Mouse (Mus musculus) heart, postnatal 0 days (tissue): Measurements from ENCODE around the gene Pip5kl1. TPM values are rescaled to one million over a fixed set of nuclear protein-coding genes. Genes with fewer than 3 reads are reported as not detected.

Experiments used
- ATAC-seq: fragments of 200-750 bp; cut with Nextera tagmentation; 2 replicates; pipeline ENCODE4 v1.8.0; 2017; ENCODE audit warnings: low read depth, moderate number of reproducible peaks, moderate library complexity; ENCODE audit not compliant: insufficient read depth
- DNase-seq: peaks from one replicate; pipeline ENCODE4 v3.0.0-alpha.2; 2016; ENCODE audit warnings: low spot score
- H3K27ac ChIP-seq: fragments of 300-500 bp; sonication (generic); 2 replicates; pipeline ENCODE4 v1.5.1; 2014; ENCODE audit warnings: low read depth, mild to moderate bottlenecking
- H3K27me3 ChIP-seq: fragments of 300-500 bp; sonication (generic); 2 replicates; pipeline ENCODE4 v1.6.1; 2014; ENCODE audit warnings: low read length, mixed read lengths; ENCODE audit not compliant: control insufficient read depth, insufficient read depth
- H3K36me3 ChIP-seq: fragments of 300-500 bp; sonication (generic); replicated peaks from 2 replicates; pipeline ENCODE4 v1.6.1; 2014; ENCODE audit warnings: low read length, mixed read lengths; ENCODE audit not compliant: control insufficient read depth, insufficient read depth
- H3K4me1 ChIP-seq: fragments of 300-500 bp; sonication (generic); 2 replicates; pipeline ENCODE4 v1.6.1; 2014; ENCODE audit warnings: antibody characterized with exemption; ENCODE audit not compliant: control insufficient read depth, insufficient read depth
- H3K4me2 ChIP-seq: fragments of 300-500 bp; sonication (generic); 2 replicates; pipeline ENCODE4 v1.6.1; 2014; ENCODE audit warnings: low read depth, mild to moderate bottlenecking, low read length, moderate library complexity
- H3K4me3 ChIP-seq: fragments of 300-500 bp; sonication (generic); 2 replicates; pipeline ENCODE4 v1.5.1; 2014; ENCODE audit warnings: low read depth, low read length
- H3K9ac ChIP-seq: fragments of 300-500 bp; sonication (generic); replicated peaks from 2 replicates; pipeline ENCODE4 v1.6.1; 2014; ENCODE audit warnings: low read depth, low read length, mixed read lengths
- H3K9me3 ChIP-seq: fragments of 300-500 bp; sonication (generic); replicated peaks from 2 replicates; pipeline ENCODE4 v1.6.1; 2016; ENCODE audit warnings: low read length; ENCODE audit not compliant: control insufficient read depth
- CTCF ChIP-seq: IDR thresholded peaks from 2 replicates; pipeline ENCODE4 v1.5.1; 2016; ENCODE audit warnings: antibody characterized with exemption, control low read depth, low read depth
- EP300 ChIP-seq: IDR thresholded peaks from 2 replicates; pipeline ENCODE4 v1.6.1; 2016; ENCODE audit warnings: antibody characterized with exemption, low read depth
- WGBS: fragments of 180-500 bp; shearing (Covaris S2); extraction: QIAGEN DNeasy Blood & Tissue Kit; methylation state at CpG from one replicate; pipeline ENCODE4 v1.1.7; 2014; 5-methylcytosine and 5-hydroxymethylcytosine counted together
- polyA plus RNA-seq: library from polyadenylated mRNA; unstranded; fragments of >200 nt; fragmentation: Nextera tagmentation; extraction: Ambion mirVana; gene quantifications from 2 replicates; pipeline ENCODE4 v1.2.1, GENCODE M21; 2015
- total RNA-seq: library from RNA; depleted of rRNA; stranded (reverse); fragments of >200 nt; gene quantifications from 2 replicates; pipeline ENCODE4 v1.2.3, GENCODE M21; 2014; ENCODE audit warnings: low replicate concordance

The Pip5kl1 gene
- total and polyA plus RNA-seq, 2 experiments from 2014 or later: not detected

DNA sequence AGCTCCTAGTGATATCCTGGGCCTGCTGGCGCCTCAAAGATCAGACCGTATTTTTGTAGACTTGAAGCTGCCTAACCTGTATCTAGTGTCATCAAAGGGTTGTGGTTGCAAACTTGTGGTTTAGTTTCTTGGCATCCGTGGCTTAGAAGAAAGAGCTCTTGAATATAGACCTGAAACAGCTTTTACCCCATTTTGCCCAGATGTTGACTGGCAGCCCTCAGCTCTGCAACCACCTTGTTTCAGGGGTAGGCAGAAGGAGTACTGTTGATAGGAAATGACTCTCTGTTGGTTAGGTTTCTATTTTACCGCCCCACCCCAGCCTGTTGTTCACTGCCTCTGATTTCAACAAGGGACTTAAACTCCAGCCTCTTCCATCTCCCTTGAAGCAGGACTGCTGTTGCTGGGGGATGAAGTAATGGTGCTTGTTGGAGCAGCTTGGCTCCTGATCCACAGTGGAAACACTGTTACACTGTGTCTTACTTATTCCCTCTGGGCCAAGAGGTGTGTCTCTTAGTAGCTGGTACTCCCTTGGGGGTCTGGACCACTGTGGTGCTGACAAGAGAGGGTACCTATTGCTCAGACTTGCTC, 32.5 kb upstream of the Pip5kl1 start:
- no peak for ATAC-seq

DNA sequence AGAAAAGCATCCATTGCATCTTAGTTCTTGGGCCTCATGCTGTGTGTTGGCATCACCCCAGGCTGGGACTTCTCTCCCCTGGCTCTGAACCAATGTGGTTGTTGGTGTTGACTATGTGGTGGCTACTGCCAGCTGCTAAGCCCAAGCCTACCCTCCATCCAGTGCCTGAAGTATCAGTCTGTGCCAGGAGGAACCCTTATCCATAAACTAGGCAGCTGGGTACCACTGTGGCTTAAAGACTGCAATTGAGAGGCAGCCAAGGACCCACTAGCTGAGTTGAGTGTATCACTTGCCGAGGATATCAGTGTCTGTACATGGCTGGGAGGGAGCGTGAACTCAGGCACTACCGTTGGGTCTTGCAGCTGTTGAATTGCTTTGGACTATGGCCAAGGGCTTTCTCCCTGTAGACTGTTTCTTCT, 31.6 kb upstream of the Pip5kl1 start:
- 12% methylated on average over 3 of the region's 3 CpGs for WGBS
- peaks cover 42% of the 10 kb centered on the region for H3K4me1 ChIP-seq
- H3K9me3 ChIP-seq: no peaks in the 10 kb centered on the region
- no peak overlapping the region for H3K4me3 ChIP-seq
- no peak overlapping the region for H3K9ac ChIP-seq
- ATAC-seq (no peak), DNase-seq (no peak)
- no peak overlapping the region for H3K4me2 ChIP-seq
- TF ChIP-seq CTCF: no peak
- H3K27me3 ChIP-seq: no peaks in the 10 kb centered on the region
- no peak overlapping the region for H3K27ac ChIP-seq
- no peaks in the 10 kb centered on the region for H3K36me3 ChIP-seq

More for the DNA sequence above, 32.5 kb upstream of the Pip5kl1 start:
- no peaks in the 10 kb centered on the region for H3K27me3 ChIP-seq
- no peak overlapping the region for H3K4me2 ChIP-seq
- WGBS: 82% methylated on average over 4 of the region's 4 CpGs
- H3K36me3 ChIP-seq: no peaks in the 10 kb centered on the region
- no peak for DNase-seq
- no peaks in the 10 kb centered on the region for H3K9me3 ChIP-seq
- no peak overlapping the region for H3K4me3 ChIP-seq
- H3K9ac ChIP-seq: no peak overlapping the region
- no peak for TF ChIP-seq EP300
- TF ChIP-seq CTCF: no peak
- H3K4me1 ChIP-seq: peaks cover 42% of the 10 kb centered on the region
- H3K27ac ChIP-seq: no peak overlapping the region

DNA sequence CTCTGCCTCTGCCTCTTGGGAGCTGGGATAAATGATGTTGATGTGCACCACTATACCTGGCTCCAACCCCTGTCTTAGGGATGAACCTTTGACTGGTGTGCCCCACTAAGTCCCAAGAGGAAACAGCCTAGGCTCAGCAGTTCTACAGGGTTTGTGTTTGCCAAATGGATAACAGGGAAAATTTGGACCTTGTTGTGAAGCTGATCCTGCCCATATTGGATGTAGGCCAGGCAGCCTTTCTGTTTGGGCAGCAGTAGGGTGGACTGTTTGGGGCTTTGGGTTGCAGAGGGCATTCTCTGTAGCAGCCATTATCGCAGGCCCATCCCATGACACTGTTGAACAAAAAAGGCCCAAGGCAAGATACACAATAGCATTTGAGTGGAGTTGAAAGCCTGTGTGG, 27.6 kb upstream of the Pip5kl1 start:
- no peak for DNase-seq
- H3K4me3 ChIP-seq: no peak overlapping the region
- no peak overlapping the region for H3K27ac ChIP-seq
- H3K36me3 ChIP-seq: no peaks in the 10 kb centered on the region
- no peaks in the 10 kb centered on the region for H3K27me3 ChIP-seq
- H3K4me2 ChIP-seq: no peak overlapping the region
- H3K4me1 ChIP-seq: peaks cover 45% of the 10 kb centered on the region
- no peak for TF ChIP-seq EP300
- no peak for TF ChIP-seq CTCF
- H3K9ac ChIP-seq: no peak overlapping the region
- 96% methylated on average over 1 of the region's 1 CpGs for WGBS
- no peaks in the 10 kb centered on the region for H3K9me3 ChIP-seq
- no peak for ATAC-seq

DNA sequence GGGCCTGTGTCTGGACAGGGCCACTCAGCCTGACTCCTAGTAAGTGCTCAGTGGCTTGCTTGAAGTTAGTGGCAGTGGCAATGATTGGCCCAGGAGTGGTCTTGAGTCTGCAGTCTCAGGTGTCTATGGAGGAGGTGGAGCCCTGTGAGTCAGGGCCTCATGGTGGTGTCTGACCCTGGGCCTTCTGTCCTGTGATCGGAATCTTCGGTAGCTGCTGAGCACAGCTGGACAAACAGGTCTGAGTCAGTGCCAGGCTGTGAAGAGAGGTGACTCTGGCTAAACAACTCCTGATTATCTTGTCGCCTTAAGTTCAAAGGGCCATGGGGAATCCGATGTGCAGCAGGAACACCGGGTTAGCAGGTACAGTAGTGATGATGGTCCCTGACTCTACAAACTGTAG, 27.2 kb upstream of the Pip5kl1 start:
- 80% methylated on average over 5 of the region's 5 CpGs for WGBS
- H3K4me1 ChIP-seq: peaks cover 42% of the 10 kb centered on the region

DNA sequence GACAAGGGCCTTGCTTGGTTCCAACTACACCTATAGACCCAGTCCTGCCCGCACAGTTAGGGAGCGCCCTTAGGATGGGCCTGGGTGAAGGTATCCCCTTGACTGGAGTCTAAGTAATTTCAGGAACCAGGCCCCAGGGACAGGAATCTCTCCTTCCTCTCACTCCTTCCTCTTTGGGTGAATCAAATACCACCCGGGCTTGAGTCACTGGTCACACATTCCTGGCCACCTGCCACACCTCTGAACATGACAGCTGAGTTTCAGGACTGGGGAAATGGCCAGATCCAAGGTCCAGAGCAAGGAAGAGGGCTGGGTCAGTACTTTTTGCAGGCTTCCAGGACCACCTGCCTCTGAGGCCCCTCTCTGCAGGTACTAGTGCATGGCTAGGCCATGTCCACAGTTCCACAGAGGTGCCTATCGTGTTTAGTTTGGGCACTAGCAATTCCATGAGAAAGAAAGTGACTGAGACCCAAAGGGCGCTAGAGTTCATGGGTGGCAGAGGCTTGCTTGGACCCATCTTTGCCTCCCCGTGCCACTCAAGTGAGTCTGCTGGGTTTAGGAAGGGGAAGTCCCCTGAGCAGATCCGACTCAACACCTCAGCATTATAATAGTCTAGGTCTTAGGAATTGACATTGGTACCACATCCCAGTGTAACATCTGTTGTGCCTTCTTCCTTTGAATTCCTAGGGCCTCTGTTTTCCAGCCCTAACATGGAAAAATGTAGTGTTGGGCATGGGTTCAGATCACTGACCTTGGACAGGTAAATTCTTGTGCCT, 26.4 kb upstream of the Pip5kl1 start:
- WGBS: 81% methylated on average over 7 of the region's 7 CpGs

More for the DNA sequence above, 27.2 kb upstream of the Pip5kl1 start:
- no peak for DNase-seq
- Histone ChIP-seq H3K4me3 (no peak overlapping the region), H3K4me2 (no peak overlapping the region), H3K9ac (no peak overlapping the region), H3K27me3 (no peaks in the 10 kb centered on the region), H3K36me3 (no peaks in the 10 kb centered on the region), H3K27ac (peak overlapping the region; percentile 24; the same call in 1 of the 2 replicates), H3K9me3 (no peaks in the 10 kb centered on the region)
- TF ChIP-seq EP300 (no peak), CTCF (no peak)
- ATAC-seq: no peak

More for the DNA sequence above, 26.4 kb upstream of the Pip5kl1 start:
- no peak for TF ChIP-seq CTCF
- TF ChIP-seq EP300: no peak
- Histone ChIP-seq H3K4me2 (no peak overlapping the region), H3K9me3 (no peaks in the 10 kb centered on the region), H3K4me1 (peaks cover 34% of the 10 kb centered on the region), H3K27me3 (no peaks in the 10 kb centered on the region), H3K27ac (peak overlapping the region; percentile 24; the same call in 1 of the 2 replicates), H3K36me3 (no peaks in the 10 kb centered on the region), H3K4me3 (no peak overlapping the region), H3K9ac (no peak overlapping the region)
- DNase-seq (peak; percentile 48), ATAC-seq (no peak)
